Mouse (Mus musculus) liver, postnatal 0 days (tissue): ENCODE data around the gene Mthfsl.
"Not testable (repeated sequence)": the region's sequence is repeated elsewhere in the genome, so short reads cannot be mapped to it uniquely, and the experiment has no call there.

Source experiments
- CTCF ChIP-seq: sonication (generic); IDR thresholded peaks from 2 replicates; pipeline ENCODE4 v1.5.1; 2016; ENCODE audit warnings: antibody characterized with exemption, low read depth
- EP300 ChIP-seq: IDR thresholded peaks from 2 replicates; pipeline ENCODE4 v1.6.1; 2016; ENCODE audit warnings: antibody characterized with exemption, low read depth, mild to moderate bottlenecking

DNA sequence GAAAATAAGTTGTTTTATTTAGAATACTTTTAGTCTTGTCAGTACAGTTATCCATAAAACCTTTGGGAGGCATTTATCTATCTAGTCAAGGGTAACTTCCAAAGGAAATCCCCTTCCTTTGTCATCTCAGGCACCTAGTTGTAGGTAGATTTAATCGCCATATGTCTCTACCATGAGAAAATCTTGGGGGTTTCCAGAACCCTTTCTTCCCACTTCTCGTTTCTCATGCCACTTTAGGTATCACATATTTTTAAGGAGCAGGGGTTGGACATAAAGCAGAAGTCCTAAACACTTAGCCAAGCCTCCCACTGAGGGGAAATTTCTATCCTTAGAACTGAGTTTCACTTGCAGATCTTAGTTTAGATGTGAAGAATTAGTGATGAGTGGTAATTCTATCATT lies 25.9 kb upstream of the Mthfsl start:
- TF ChIP-seq EP300, CTCF: not testable (repeated sequence)
